Mouse (Mus musculus): ENCODE measurements at regions not wholly inside any gene's neighbourhood (a gene's known extent, or its start where the extent isn't known, plus 50 kb on each side); places are given as distances from the start of the nearest gene placed in this dataset.

DNA sequence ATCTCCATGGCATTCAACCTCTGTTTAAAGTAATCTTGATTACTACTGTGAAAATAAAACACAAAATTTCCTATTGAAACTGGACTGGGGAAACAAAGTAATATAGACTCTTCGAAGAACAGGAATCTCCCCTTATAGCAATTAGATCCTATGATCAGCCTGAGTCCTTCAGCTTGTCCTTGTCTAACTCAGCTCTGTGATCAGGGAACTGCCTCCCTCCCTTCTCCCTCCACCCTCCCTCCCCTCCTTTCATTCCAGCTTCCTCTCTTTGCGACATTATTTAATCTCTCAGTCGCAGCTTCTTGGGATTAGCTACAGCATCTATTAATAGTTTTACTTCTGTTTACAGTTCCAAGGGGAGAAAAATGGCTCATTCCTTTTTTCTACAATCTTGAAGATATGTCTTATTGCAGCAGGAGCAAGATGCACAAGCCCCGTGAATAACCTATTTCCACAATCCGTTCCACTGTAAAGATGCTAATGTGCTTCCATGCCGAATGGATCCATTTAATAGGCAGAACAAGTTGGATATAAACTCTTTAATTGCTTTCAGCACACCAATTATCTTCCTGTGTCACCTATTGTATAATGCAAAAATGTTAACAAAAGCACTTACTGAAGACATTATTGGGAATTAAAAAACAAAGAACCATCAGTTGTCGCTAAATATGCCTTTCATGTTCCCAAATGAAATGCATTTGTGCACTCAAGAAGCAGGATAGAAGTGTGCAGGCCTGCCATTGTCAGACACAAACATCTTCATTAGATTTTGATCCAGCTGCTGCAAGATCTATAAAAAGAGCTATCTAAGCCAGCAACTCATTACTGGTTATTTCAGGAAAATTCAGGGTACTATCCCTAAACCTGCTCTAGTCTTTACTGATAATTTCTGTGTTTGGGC, 411.2 kb upstream of the Gm10306 start:
- Histone ChIP-seq H3K4me3 (ENCODE audit: low read depth, low read length) (no peak overlapping the region), H3K9me3 (replicated peaks; ENCODE audit: control insufficient read depth, low read length) (no peaks in the 10 kb centered on the region), H3K4me2 (ENCODE audit: low read depth, low read length) (no peak overlapping the region), H3K4me1 (ENCODE audit: control insufficient read depth, insufficient read depth, low read length) (no peaks in the 10 kb centered on the region), H3K36me3 (replicated peaks; ENCODE audit: control insufficient read depth, insufficient read depth, low read depth, low read length) (no peaks in the 10 kb centered on the region), H3K9ac (replicated peaks; ENCODE audit: low read length) (no peak overlapping the region), H3K27ac (replicated peaks; ENCODE audit: low read depth, low read length) (no peak overlapping the region), H3K27me3 (ENCODE audit: control insufficient read depth, insufficient read depth, low read length) (no peaks in the 10 kb centered on the region)
- 61% methylated on average over 7 of the region's 7 CpGs for WGBS
- DNase-seq (ENCODE audit: low spot score) (no peak), ATAC-seq (replicated peaks; ENCODE audit: insufficient number of reproducible peaks, low FRiP score, low TSS enrichment, low read depth) (no peak)

DNA sequence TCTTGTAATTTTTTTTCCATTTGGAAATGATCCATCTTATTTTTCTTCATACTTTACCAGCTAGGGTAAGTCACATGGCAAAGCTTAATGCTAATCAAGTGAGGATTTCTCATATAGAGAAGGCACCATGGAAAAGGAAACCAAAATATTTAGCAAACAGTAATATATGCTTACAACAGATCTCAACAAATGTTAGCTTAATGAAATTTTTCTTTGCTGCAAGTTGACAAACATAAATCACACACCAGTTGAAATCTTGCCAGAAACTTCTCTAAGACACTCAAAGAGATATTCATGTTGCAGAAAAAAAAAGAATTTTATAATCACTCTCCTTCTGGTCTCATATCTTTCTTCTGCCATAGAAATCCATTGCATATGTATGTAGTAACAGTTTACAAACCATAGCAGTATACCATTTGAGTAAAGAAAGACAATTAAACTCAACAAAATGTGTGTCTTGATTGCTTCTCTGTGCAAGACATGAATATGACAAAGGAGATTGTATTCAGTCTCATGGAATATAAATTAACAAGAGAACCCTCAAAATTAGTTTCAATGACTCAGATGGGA, 408.3 kb upstream of the Gm10306 start:
- Histone ChIP-seq H3K27ac (replicated peaks; ENCODE audit: low read depth, low read length) (no peak overlapping the region), H3K4me1 (ENCODE audit: control insufficient read depth, insufficient read depth, low read length) (no peaks in the 10 kb centered on the region), H3K9me3 (replicated peaks; ENCODE audit: control insufficient read depth, low read length) (no peaks in the 10 kb centered on the region), H3K4me3 (ENCODE audit: low read depth, low read length) (no peak overlapping the region), H3K9ac (replicated peaks; ENCODE audit: low read length) (no peak overlapping the region), H3K36me3 (replicated peaks; ENCODE audit: control insufficient read depth, insufficient read depth, low read depth, low read length) (no peaks in the 10 kb centered on the region), H3K4me2 (ENCODE audit: low read depth, low read length) (no peak overlapping the region), H3K27me3 (ENCODE audit: control insufficient read depth, insufficient read depth, low read length) (no peaks in the 10 kb centered on the region)
- no peak for DNase-seq (ENCODE audit: low spot score)
- no peak for ATAC-seq (replicated peaks; ENCODE audit: insufficient number of reproducible peaks, low FRiP score, low TSS enrichment, low read depth)

DNA sequence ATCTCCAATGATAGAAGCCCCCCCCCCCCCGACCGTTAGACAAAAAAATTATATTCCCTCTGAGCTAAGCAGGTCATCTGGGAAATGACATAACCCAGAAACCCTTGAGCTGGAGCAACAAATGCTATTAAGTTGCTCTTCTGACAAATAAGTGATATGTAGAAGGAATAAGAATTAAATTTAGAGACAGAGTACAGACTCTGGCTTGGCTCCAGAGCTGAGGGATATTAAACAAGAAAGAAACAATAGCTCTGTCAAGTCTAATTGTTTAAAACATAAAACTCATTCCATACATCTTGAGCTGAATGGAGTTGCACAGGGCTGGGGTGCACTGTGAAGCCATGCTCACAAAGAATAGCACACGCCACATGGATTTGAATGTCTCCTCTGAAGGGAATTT, 407.3 kb upstream of the Gm10306 start:
- WGBS: 81% methylated on average over 3 of the region's 3 CpGs
- Histone ChIP-seq H3K27ac (replicated peaks; ENCODE audit: low read depth, low read length) (no peak overlapping the region), H3K27me3 (ENCODE audit: control insufficient read depth, insufficient read depth, low read length) (no peaks in the 10 kb centered on the region), H3K9me3 (replicated peaks; ENCODE audit: control insufficient read depth, low read length) (no peaks in the 10 kb centered on the region), H3K4me3 (ENCODE audit: low read depth, low read length) (no peak overlapping the region), H3K4me2 (ENCODE audit: low read depth, low read length) (no peak overlapping the region), H3K4me1 (ENCODE audit: control insufficient read depth, insufficient read depth, low read length) (no peaks in the 10 kb centered on the region), H3K9ac (replicated peaks; ENCODE audit: low read length) (no peak overlapping the region), H3K36me3 (replicated peaks; ENCODE audit: control insufficient read depth, insufficient read depth, low read depth, low read length) (no peaks in the 10 kb centered on the region)
- ATAC-seq (replicated peaks; ENCODE audit: insufficient number of reproducible peaks, low FRiP score, low TSS enrichment, low read depth) (no peak), DNase-seq (ENCODE audit: low spot score) (no peak)

DNA sequence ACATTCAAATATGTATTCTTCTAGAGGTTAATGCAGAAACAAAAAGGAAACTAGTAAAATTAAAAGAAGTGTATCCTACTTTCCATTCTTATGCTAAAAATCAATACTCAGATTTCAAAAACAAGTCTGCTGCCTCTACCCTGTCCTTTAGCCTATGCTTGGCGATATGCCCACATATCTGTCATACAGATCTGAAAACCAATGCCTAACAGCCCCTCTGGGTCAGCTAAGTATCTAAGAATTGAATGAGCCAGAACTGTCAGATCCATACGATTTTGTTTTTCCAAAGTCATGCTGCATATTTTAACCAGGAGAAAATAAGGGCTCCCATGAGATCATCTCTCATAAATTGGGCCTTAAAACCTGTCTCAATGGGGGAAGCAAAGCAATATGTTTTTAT, 395.7 kb upstream of the Gm10306 start:
- Histone ChIP-seq H3K9me3 (replicated peaks; ENCODE audit: control insufficient read depth, low read length) (no peaks in the 10 kb centered on the region), H3K27me3 (ENCODE audit: control insufficient read depth, insufficient read depth, low read length) (no peaks in the 10 kb centered on the region), H3K4me2 (ENCODE audit: low read depth, low read length) (no peak overlapping the region), H3K9ac (replicated peaks; ENCODE audit: low read length) (no peak overlapping the region), H3K36me3 (replicated peaks; ENCODE audit: control insufficient read depth, insufficient read depth, low read depth, low read length) (no peaks in the 10 kb centered on the region), H3K4me1 (ENCODE audit: control insufficient read depth, insufficient read depth, low read length) (no peaks in the 10 kb centered on the region), H3K4me3 (ENCODE audit: low read depth, low read length) (no peak overlapping the region), H3K27ac (replicated peaks; ENCODE audit: low read depth, low read length) (no peak overlapping the region)
- ATAC-seq (replicated peaks; ENCODE audit: insufficient number of reproducible peaks, low FRiP score, low TSS enrichment, low read depth) (no peak), DNase-seq (ENCODE audit: low spot score) (no peak)
- 75% methylated on average over 2 of the region's 2 CpGs for WGBS

DNA sequence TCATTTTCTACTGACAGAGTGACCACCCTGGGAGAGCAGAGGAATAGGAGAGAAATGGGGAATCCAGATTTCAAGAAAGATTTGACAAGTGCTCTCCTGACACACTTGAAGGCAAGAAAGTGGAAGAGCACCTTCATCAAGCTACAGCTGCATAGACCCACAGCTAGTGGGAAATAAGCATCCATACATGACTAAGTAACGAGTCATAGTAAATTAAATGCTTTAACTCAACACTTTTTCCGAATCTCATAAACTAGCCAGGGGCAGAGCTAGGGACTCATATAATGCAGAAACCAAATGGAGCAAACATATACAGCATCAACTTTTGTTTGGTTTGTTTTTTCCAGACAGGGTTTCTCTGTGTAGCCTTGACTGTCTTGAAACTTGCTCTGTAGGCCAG, 383.2 kb upstream of the Gm10306 start:
- no peaks in the 10 kb centered on the region for H3K36me3 ChIP-seq (replicated peaks; ENCODE audit: control insufficient read depth, insufficient read depth, low read depth, low read length)
- WGBS: 91% methylated on average over 2 of the region's 2 CpGs
- H3K4me3 ChIP-seq (ENCODE audit: low read depth, low read length): no peak overlapping the region
- no peaks in the 10 kb centered on the region for H3K4me1 ChIP-seq (ENCODE audit: control insufficient read depth, insufficient read depth, low read length)
- ATAC-seq (replicated peaks; ENCODE audit: insufficient number of reproducible peaks, low FRiP score, low TSS enrichment, low read depth): no peak
- H3K4me2 ChIP-seq (ENCODE audit: low read depth, low read length): no peak overlapping the region
- H3K9me3 ChIP-seq (replicated peaks; ENCODE audit: control insufficient read depth, low read length): no peaks in the 10 kb centered on the region
- H3K27me3 ChIP-seq (ENCODE audit: control insufficient read depth, insufficient read depth, low read length): no peaks in the 10 kb centered on the region
- H3K27ac ChIP-seq (replicated peaks; ENCODE audit: low read depth, low read length): no peak overlapping the region
- no peak overlapping the region for H3K9ac ChIP-seq (replicated peaks; ENCODE audit: low read length)
- no peak for DNase-seq (ENCODE audit: low spot score)

DNA sequence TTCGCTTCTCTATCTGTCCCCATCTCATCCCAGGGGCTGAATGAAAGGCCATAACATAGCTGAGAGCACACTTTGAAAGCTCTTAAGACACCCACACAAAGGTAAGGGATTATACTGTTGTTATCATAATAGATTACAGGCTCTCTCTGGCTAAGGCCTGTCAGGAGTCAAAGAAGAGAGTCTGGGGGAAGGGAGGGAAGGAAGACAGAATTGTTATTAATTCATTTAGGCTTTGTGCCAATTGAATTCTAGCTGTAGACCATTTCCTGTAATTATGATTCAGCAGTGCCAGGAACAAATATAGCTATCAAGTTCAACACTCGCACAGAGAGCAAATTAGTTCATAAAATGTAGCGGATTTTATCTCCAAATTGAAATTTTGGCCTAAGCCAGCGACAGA, 369.3 kb upstream of the Gm10306 start:
- no peaks in the 10 kb centered on the region for H3K27me3 ChIP-seq (ENCODE audit: control insufficient read depth, insufficient read depth, low read length)
- ATAC-seq (replicated peaks; ENCODE audit: insufficient number of reproducible peaks, low FRiP score, low TSS enrichment, low read depth) (no peak), DNase-seq (ENCODE audit: low spot score) (no peak)
- H3K9me3 ChIP-seq (replicated peaks; ENCODE audit: control insufficient read depth, low read length): no peaks in the 10 kb centered on the region
- H3K4me3 ChIP-seq (ENCODE audit: low read depth, low read length): no peak overlapping the region
- H3K4me1 ChIP-seq (ENCODE audit: control insufficient read depth, insufficient read depth, low read length): no peaks in the 10 kb centered on the region
- H3K9ac ChIP-seq (replicated peaks; ENCODE audit: low read length): no peak overlapping the region
- no peak overlapping the region for H3K27ac ChIP-seq (replicated peaks; ENCODE audit: low read depth, low read length)
- no peaks in the 10 kb centered on the region for H3K36me3 ChIP-seq (replicated peaks; ENCODE audit: control insufficient read depth, insufficient read depth, low read depth, low read length)
- H3K4me2 ChIP-seq (ENCODE audit: low read depth, low read length): no peak overlapping the region
- WGBS: 80% methylated on average over 4 of the region's 4 CpGs

DNA sequence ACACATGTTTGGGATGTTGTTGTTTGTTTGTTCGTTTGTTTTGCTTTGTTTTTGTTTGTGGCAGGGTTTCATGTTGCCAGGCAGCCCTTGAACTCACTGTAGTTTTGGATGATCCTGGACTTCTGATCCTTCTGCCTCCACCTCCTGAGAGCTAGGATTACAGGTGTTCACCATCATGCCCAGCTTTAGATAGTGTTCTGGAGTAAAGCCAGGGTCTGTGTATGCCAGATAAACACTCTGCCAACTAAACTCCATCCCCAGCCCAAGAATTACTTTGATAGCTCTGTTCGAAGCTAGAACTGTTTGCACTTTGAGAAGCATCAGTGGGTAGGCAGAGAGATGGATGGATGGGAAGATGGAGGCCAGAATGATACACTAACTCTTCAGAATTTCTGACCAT, 368.0 kb upstream of the Gm10306 start:
- no peak overlapping the region for H3K27ac ChIP-seq (replicated peaks; ENCODE audit: low read depth, low read length)
- H3K9me3 ChIP-seq (replicated peaks; ENCODE audit: control insufficient read depth, low read length): no peaks in the 10 kb centered on the region
- no peak overlapping the region for H3K9ac ChIP-seq (replicated peaks; ENCODE audit: low read length)
- DNase-seq (ENCODE audit: low spot score) (no peak), ATAC-seq (replicated peaks; ENCODE audit: insufficient number of reproducible peaks, low FRiP score, low TSS enrichment, low read depth) (no peak)
- 66% methylated on average over 2 of the region's 2 CpGs for WGBS
- no peaks in the 10 kb centered on the region for H3K36me3 ChIP-seq (replicated peaks; ENCODE audit: control insufficient read depth, insufficient read depth, low read depth, low read length)
- no peaks in the 10 kb centered on the region for H3K4me1 ChIP-seq (ENCODE audit: control insufficient read depth, insufficient read depth, low read length)
- H3K4me3 ChIP-seq (ENCODE audit: low read depth, low read length): no peak overlapping the region
- no peaks in the 10 kb centered on the region for H3K27me3 ChIP-seq (ENCODE audit: control insufficient read depth, insufficient read depth, low read length)
- H3K4me2 ChIP-seq (ENCODE audit: low read depth, low read length): no peak overlapping the region

DNA sequence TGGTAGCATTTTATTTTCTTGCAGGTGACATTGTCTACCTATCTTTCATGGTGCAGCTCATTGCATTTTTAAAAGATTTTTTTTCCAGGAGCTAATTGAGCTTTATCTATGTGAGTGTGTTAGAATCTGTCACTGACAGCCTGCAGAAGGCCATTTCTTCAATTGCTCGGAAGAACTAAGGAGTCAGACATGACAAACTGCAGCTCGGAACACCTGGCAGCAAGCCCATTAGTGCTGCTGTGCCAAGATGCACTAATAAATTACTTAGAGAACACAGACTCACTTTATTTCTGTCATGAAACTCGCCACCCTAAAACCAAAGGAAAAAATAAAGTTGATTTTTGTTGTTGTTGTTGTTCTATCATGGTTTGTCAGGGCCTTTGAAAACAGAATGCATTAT, 367.5 kb upstream of the Gm10306 start:
- no peak overlapping the region for H3K9ac ChIP-seq (replicated peaks; ENCODE audit: low read length)
- no peaks in the 10 kb centered on the region for H3K27me3 ChIP-seq (ENCODE audit: control insufficient read depth, insufficient read depth, low read length)
- no peak overlapping the region for H3K4me2 ChIP-seq (ENCODE audit: low read depth, low read length)
- no peaks in the 10 kb centered on the region for H3K4me1 ChIP-seq (ENCODE audit: control insufficient read depth, insufficient read depth, low read length)
- ATAC-seq (replicated peaks; ENCODE audit: insufficient number of reproducible peaks, low FRiP score, low TSS enrichment, low read depth) (no peak), DNase-seq (ENCODE audit: low spot score) (no peak)
- no peaks in the 10 kb centered on the region for H3K36me3 ChIP-seq (replicated peaks; ENCODE audit: control insufficient read depth, insufficient read depth, low read depth, low read length)
- 79% methylated on average over 3 of the region's 3 CpGs for WGBS
- H3K4me3 ChIP-seq (ENCODE audit: low read depth, low read length): no peak overlapping the region
- H3K9me3 ChIP-seq (replicated peaks; ENCODE audit: control insufficient read depth, low read length): no peaks in the 10 kb centered on the region
- no peak overlapping the region for H3K27ac ChIP-seq (replicated peaks; ENCODE audit: low read depth, low read length)

All from embryonic facial prominence, embryonic 11.5 days (tissue).